Mouse (Mus musculus): ENCODE results near the gene Spa17. TPM values are rescaled to one million over a fixed set of nuclear protein-coding genes. Genes with fewer than 3 reads are reported as not detected.

Gene Spa17
- polyA plus RNA-seq, 1 experiment from 2014 or later = 14.0 TPM

DNA sequence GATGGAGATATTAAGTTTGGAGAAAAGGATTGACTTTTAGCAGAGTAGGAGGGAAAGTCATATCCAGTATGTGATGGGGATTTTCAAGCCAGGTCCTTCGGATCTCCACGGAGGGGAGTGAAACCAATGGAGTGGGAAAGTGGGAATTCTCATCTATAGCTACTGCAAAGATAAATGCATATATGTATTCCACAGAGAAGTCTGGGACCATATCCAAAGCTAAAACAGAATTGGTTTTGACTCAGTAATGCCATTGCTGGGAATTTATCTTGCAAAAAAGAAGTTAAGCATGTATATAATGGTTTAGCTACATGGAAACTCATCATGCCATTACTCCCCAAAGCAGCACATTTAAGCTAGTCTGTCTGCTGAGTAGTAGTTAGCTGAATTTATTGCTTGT lies 18.8 kb upstream of the Spa17 start:
- Histone ChIP-seq H3K9me3 (no peaks in the 10 kb centered on the region), H3K4me1 (peaks cover 3% of the 10 kb centered on the region; the same call in 1 of the 2 replicates), H3K27me3 (ENCODE audit: poor library complexity, severe bottlenecking) (no peaks in the 10 kb centered on the region), H3K27ac (no peak overlapping the region), H3K4me3 (no peak overlapping the region), H3K36me3 (replicated peaks) (no peaks in the 10 kb centered on the region)
- 87% methylated on average over 2 of the region's 2 CpGs for WGBS
- no peak for DNase-seq (ENCODE audit: extremely low spot score, low spot score)

DNA sequence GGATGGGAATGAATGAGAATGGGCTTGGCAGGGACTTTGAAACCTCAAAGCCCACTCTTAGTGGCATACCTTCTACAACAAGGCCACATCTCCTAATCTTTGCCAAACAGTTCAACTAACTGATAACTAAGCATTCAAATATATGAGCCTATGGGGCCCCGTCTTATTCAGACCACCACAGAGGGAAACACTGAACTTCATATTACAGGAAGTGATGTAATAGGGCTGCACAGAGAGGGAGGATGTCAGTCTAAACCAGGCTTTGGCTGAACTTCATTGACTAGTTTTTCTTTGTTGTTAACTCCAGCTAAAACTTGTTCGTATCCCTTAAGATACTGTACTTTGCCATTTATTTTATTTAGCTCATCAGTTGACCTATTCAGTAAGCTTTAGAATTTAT lies 16.4 kb upstream of the Spa17 start:
- Histone ChIP-seq H3K27ac (no peak overlapping the region), H3K4me3 (no peak overlapping the region), H3K27me3 (ENCODE audit: poor library complexity, severe bottlenecking) (no peaks in the 10 kb centered on the region), H3K36me3 (replicated peaks) (no peaks in the 10 kb centered on the region), H3K4me1 (peaks cover 19% of the 10 kb centered on the region), H3K9me3 (no peaks in the 10 kb centered on the region)
- DNase-seq (ENCODE audit: extremely low spot score, low spot score) = no peak
- WGBS = 91% methylated on average over 2 of the region's 2 CpGs

- no peak for DNase-seq (ENCODE audit: extremely low spot score, low spot score)
- WGBS = 45% methylated on average over 4 of the region's 4 CpGs
Measured at GRCm38 (mm10) chr9:37628581-37628980, 15.1 kb upstream of the Spa17 start.

DNA sequence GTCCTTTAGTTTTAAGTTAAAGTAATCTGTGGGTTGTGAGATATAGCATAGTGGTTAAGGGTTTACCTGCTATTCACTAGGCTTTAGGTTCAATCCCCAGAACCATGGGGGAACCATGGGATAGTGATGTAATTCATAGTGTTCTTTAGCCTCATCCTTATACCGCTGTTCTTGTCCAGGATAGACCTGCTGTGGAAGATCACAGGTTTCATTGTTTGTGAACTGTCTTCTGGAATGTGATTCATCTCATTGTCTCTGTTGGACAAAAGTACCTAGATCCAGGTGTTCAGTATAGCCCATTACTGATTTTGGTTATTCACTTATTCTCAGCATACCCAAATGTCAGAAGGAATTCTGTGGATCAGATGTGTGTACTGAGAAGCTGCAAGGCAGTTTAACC lies 13.7 kb upstream of the Spa17 start:
- H3K9me3 ChIP-seq = no peaks in the 10 kb centered on the region
- no peak for DNase-seq (ENCODE audit: extremely low spot score, low spot score)
- 93% methylated on average over 1 of the region's 1 CpGs for whole genome bisulfite sequencing
- H3K4me3 ChIP-seq = no peak overlapping the region
- no peak overlapping the region for H3K27ac ChIP-seq
- H3K4me1 ChIP-seq = peaks cover 20% of the 10 kb centered on the region
- H3K27me3 ChIP-seq (ENCODE audit: poor library complexity, severe bottlenecking) = no peaks in the 10 kb centered on the region
- H3K36me3 ChIP-seq (replicated peaks) = no peaks in the 10 kb centered on the region

More at GRCm38 (mm10) chr9:37628581-37628980, 15.1 kb upstream of the Spa17 start:
- H3K4me3 ChIP-seq = no peak overlapping the region
- no peaks in the 10 kb centered on the region for H3K27me3 ChIP-seq (ENCODE audit: poor library complexity, severe bottlenecking)
- no peaks in the 10 kb centered on the region for H3K9me3 ChIP-seq
- H3K4me1 ChIP-seq = peaks cover 20% of the 10 kb centered on the region
- H3K27ac ChIP-seq = no peak overlapping the region
- H3K36me3 ChIP-seq (replicated peaks) = no peaks in the 10 kb centered on the region

GRCm38 (mm10) chr9:37626103-37626567 lies 12.6 kb upstream of the Spa17 start:
- H3K27ac ChIP-seq = peak overlapping the region; percentile 27; the same call in 1 of the 2 replicates

GRCm38 (mm10) chr9:37625641-37626040 lies 12.1 kb upstream of the Spa17 start:
- WGBS = 25% methylated on average over 7 of the region's 7 CpGs
- H3K4me3 ChIP-seq = no peak overlapping the region
- H3K4me1 ChIP-seq = peaks cover 20% of the 10 kb centered on the region
- no peak for DNase-seq (ENCODE audit: extremely low spot score, low spot score)
- no peaks in the 10 kb centered on the region for H3K9me3 ChIP-seq
- H3K27ac ChIP-seq = no peak overlapping the region
- no peaks in the 10 kb centered on the region for H3K36me3 ChIP-seq (replicated peaks)
- H3K27me3 ChIP-seq (ENCODE audit: poor library complexity, severe bottlenecking) = no peaks in the 10 kb centered on the region

More at GRCm38 (mm10) chr9:37626103-37626567, 12.6 kb upstream of the Spa17 start:
- no peak overlapping the region for H3K4me3 ChIP-seq
- no peaks in the 10 kb centered on the region for H3K36me3 ChIP-seq (replicated peaks)
- H3K4me1 ChIP-seq = peaks cover 20% of the 10 kb centered on the region
- DNase-seq (ENCODE audit: extremely low spot score, low spot score) = no peak
- no peaks in the 10 kb centered on the region for H3K9me3 ChIP-seq
- H3K27me3 ChIP-seq (ENCODE audit: poor library complexity, severe bottlenecking) = no peaks in the 10 kb centered on the region
- WGBS = 20% methylated on average over 3 of the region's 3 CpGs

DNA sequence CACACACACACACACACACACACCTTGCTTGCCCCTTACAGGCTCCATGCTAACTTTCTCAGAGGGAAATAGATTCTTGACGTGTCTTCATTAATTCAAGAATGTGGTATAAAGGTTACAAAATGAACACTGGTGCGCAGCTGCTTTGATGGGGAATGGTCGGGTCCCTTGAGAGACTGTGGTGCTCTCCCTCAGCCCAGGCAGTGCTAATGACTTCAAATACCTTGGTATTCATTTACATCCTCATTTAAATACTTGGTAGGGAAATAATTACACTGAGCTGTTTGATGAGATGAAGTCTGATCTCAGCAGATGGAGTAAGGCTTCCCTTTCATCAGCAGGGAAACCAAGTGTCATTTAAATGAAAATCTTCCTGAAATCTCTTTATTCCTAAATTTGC lies 11.6 kb upstream of the Spa17 start:
- no peak for DNase-seq (ENCODE audit: extremely low spot score, low spot score)
- Histone ChIP-seq H3K4me3 (no peak overlapping the region), H3K4me1 (peaks cover 20% of the 10 kb centered on the region), H3K27ac (no peak overlapping the region), H3K9me3 (no peaks in the 10 kb centered on the region), H3K27me3 (ENCODE audit: poor library complexity, severe bottlenecking) (no peaks in the 10 kb centered on the region), H3K36me3 (replicated peaks) (no peaks in the 10 kb centered on the region)
- WGBS = 44% methylated on average over 3 of the region's 3 CpGs

- Histone ChIP-seq H3K4me1 (peaks cover 20% of the 10 kb centered on the region), H3K9me3 (no peaks in the 10 kb centered on the region), H3K4me3 (no peak overlapping the region), H3K36me3 (replicated peaks) (no peaks in the 10 kb centered on the region), H3K27ac (no peak overlapping the region), H3K27me3 (ENCODE audit: poor library complexity, severe bottlenecking) (no peaks in the 10 kb centered on the region)
- WGBS = 80% methylated on average over 1 of the region's 1 CpGs
- DNase-seq (ENCODE audit: extremely low spot score, low spot score) = no peak
Measured at GRCm38 (mm10) chr9:37624502-37624901, 11.0 kb upstream of the Spa17 start.

GRCm38 (mm10) chr9:37623981-37624380 lies 10.5 kb upstream of the Spa17 start:
- 84% methylated on average over 3 of the region's 3 CpGs for WGBS

GRCm38 (mm10) chr9:37621290-37621689 lies 7.8 kb upstream of the Spa17 start:
- H3K36me3 ChIP-seq (replicated peaks) = no peaks in the 10 kb centered on the region
- H3K4me3 ChIP-seq = no peak overlapping the region
- H3K27ac ChIP-seq = no peak overlapping the region
- H3K9me3 ChIP-seq = no peaks in the 10 kb centered on the region
- H3K27me3 ChIP-seq (ENCODE audit: poor library complexity, severe bottlenecking) = peaks cover 5% of the 10 kb centered on the region
- 89% methylated on average over 6 of the region's 6 CpGs for WGBS
- no peak for DNase-seq (ENCODE audit: extremely low spot score, low spot score)
- H3K4me1 ChIP-seq = peaks cover 14% of the 10 kb centered on the region

More at GRCm38 (mm10) chr9:37623981-37624380, 10.5 kb upstream of the Spa17 start:
- no peaks in the 10 kb centered on the region for H3K36me3 ChIP-seq (replicated peaks)
- no peak overlapping the region for H3K4me3 ChIP-seq
- no peak for DNase-seq (ENCODE audit: extremely low spot score, low spot score)
- H3K4me1 ChIP-seq = peaks cover 20% of the 10 kb centered on the region
- no peak overlapping the region for H3K27ac ChIP-seq
- H3K27me3 ChIP-seq (ENCODE audit: poor library complexity, severe bottlenecking) = no peaks in the 10 kb centered on the region
- no peaks in the 10 kb centered on the region for H3K9me3 ChIP-seq

DNA sequence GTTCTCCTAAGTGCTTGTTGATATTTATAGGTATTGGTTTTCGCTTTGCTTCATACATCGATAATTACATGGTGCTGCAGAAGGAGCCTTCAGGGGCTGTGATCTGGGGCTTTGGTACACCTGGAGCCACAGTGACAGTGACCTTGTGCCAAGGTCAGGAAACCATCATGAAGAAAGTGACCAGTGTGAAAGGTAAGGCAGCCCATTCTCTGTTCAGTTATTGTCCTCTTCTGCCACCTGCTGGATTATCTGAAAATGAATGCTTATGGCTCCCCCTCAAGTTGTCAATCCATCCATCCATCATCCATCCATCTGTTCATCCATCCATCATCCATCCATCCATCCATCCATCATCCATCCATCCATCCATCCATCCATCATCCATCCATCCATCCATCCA lies 3.2 kb upstream of the Spa17 start:
- Histone ChIP-seq H3K4me3 (no peak overlapping the region), H3K36me3 (replicated peaks) (no peaks in the 10 kb centered on the region), H3K27me3 (ENCODE audit: poor library complexity, severe bottlenecking) (peaks cover 5% of the 10 kb centered on the region), H3K9me3 (no peaks in the 10 kb centered on the region), H3K4me1 (peaks cover 14% of the 10 kb centered on the region), H3K27ac (no peak overlapping the region)
- no peak for DNase-seq (ENCODE audit: extremely low spot score, low spot score)
- WGBS = 48% methylated on average over 2 of the region's 2 CpGs

GRCm38 (mm10) chr9:37615220-37615619 lies 1.7 kb upstream of the Spa17 start:
- no peaks in the 10 kb centered on the region for H3K9me3 ChIP-seq
- no peak overlapping the region for H3K4me3 ChIP-seq
- H3K36me3 ChIP-seq (replicated peaks) = no peaks in the 10 kb centered on the region
- H3K27me3 ChIP-seq (ENCODE audit: poor library complexity, severe bottlenecking) = peaks cover 5% of the 10 kb centered on the region
- no peak overlapping the region for H3K27ac ChIP-seq
- DNase-seq (ENCODE audit: extremely low spot score, low spot score) = no peak
- peaks cover 14% of the 10 kb centered on the region for H3K4me1 ChIP-seq
- WGBS = 67% methylated on average over 5 of the region's 5 CpGs

- Histone ChIP-seq H3K27ac (no peak overlapping the region), H3K27me3 (ENCODE audit: poor library complexity, severe bottlenecking) (peaks cover 5% of the 10 kb centered on the region), H3K36me3 (replicated peaks) (no peaks in the 10 kb centered on the region), H3K4me3 (peak overlapping the region; percentile 76), H3K9me3 (no peaks in the 10 kb centered on the region), H3K4me1 (peaks cover 14% of the 10 kb centered on the region)
- DNase-seq (ENCODE audit: extremely low spot score, low spot score) = no peak
Measured at GRCm38 (mm10) chr9:37614316-37614715, 794 bp upstream of the Spa17 start.

GRCm38 (mm10) chr9:37613911-37614280 lies 374 bp upstream of the Spa17 start:
- H3K27me3 ChIP-seq (ENCODE audit: poor library complexity, severe bottlenecking) = peaks cover 5% of the 10 kb centered on the region
- 23% methylated on average over 6 of the region's 6 CpGs for WGBS
- H3K4me3 ChIP-seq = peak overlapping the region; percentile 76
- peak overlapping the region; percentile 93 for H3K27ac ChIP-seq
- H3K36me3 ChIP-seq (replicated peaks) = no peaks in the 10 kb centered on the region
- H3K4me1 ChIP-seq = peaks cover 14% of the 10 kb centered on the region
- no peak for DNase-seq (ENCODE audit: extremely low spot score, low spot score)
- H3K9me3 ChIP-seq = no peaks in the 10 kb centered on the region
